Mouse (Mus musculus) left cerebral cortex, adult 2 months (tissue): ENCODE measurements around the gene Whrn. TPM values are rescaled to one million over a fixed set of nuclear protein-coding genes. Genes with fewer than 3 reads are reported as not detected.
A peak's percentile ranks its signal among the peaks of the same experiment; 100 is the strongest.

ENCODE experiments used
- DNase-seq, 2 experiments: peaks; one replicate each; pipeline ENCODE4 v3.0.0; 2021 to 2022; ENCODE audit warnings: low spot score in 2 of 2, mixed read lengths in 1 of 2; ENCODE audit errors: extremely low spot score in 1 of 2
- H3K27ac ChIP-seq: fragments of 200-600 bp; 2 replicates; pipeline ENCODE4 v1.8.1; 2022
- H3K4me3 ChIP-seq: fragments of 200-600 bp; 2 replicates; pipeline ENCODE4 v1.8.1; 2022
- CTCF ChIP-seq: fragments of 200-600 bp; IDR thresholded peaks from 2 replicates; pipeline ENCODE4 v1.8.1; 2022; ENCODE audit warnings: antibody characterized with exemption, mild to moderate bottlenecking, moderate library complexity
- intact Hi-C: fragments of 180-260 bp; cut with DNase I; formaldehyde crosslinking; loops from one replicate; pipeline ENCODE4 v1.15.1; 2025
- total RNA-seq, 2 experiments: library from RNA; stranded (reverse); gene quantifications; 2 replicates each; pipeline ENCODE4 v1.2.3; 2021

Gene Whrn
- total RNA-seq, 2 experiments from 2014 or later: 45.1 to 53.7 TPM

DNA sequence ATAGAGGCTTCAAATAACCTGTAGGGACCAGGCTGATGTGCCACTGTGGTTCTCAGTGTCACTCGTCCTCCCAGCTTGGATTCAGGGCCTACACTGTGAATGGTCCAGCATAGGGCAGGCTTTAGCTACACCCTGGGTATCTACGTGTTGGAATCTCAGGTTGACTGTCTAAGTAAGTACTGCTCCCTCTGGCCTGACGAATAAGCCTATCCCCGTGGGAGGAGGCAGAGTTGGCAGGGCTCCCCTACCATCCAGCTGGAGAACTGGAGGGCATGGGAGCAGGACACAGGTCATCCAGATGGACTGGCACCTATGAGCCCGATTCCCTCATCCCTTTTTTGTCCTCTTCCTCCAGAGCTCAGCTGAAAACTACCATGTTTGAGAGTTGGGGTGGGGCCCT is 57.8 kb downstream of the Whrn start:
- no peak for DNase-seq
- intact Hi-C loops: no loop called here
- Histone ChIP-seq H3K4me3 (no peak overlapping the region), H3K27ac (no peak overlapping the region)
- TF ChIP-seq CTCF: no peak

DNA sequence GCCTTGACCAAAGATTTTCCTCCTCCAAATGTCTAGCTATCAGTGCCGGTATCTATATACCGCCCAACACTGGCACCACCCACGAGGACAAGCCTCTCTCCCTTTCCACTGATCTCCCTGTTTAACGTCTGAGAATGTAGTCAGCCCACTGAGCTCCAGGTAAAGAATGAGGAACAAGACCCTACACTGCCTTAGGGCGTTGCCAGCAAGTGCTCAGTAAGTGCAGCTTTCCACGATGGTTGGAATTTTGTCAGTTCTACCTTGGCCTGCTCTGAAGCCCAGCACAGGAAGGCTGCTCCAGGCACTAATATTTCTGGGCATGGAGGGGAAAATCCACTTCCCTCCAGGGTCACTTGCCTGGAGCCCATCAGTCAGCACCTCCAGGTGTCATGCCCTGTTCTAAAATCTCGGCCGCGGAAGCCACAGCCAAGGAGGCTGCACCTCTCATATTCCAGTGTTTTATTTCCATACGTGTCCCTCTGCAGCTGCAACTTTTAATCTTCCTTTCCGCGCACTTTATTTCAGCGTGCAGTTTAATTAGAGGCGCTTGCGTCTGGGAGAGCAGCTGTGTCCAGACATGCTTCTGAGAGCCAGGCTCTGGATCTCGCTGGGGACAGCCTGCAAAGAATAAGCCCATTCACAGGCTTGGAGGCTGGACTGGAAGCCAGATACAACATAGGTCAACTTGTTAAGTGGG is 58.5 kb downstream of the Whrn start:
- no peak for DNase-seq
- Histone ChIP-seq H3K27ac (no peak overlapping the region), H3K4me3 (no peak overlapping the region)
- intact Hi-C loops: no loop called here
- TF ChIP-seq CTCF: no peak

DNA sequence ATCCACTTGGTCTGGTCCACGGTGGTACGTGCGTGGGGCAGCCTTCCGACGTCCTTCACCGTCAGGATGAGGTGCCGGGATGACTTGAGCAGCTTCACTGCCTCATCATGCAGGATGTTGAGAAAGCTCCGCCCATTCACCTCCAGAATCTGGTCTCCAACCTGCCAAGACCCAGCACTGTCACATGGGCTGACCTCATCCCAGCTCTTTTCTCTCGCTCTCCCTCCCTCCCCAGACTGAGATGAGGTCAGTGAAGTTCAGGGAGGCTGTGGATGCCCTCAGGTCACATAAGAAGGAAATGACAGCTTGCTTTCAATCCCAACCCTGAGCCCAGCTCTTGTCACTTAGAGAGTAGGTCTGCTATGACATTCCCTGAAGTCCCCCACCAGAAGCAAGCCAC is 60.4 kb downstream of the Whrn start:
- DNase-seq: no peak
- Histone ChIP-seq H3K4me3 (no peak overlapping the region), H3K27ac (no peak overlapping the region)
- TF ChIP-seq CTCF: no peak
- intact Hi-C loops: no loop called here

DNA sequence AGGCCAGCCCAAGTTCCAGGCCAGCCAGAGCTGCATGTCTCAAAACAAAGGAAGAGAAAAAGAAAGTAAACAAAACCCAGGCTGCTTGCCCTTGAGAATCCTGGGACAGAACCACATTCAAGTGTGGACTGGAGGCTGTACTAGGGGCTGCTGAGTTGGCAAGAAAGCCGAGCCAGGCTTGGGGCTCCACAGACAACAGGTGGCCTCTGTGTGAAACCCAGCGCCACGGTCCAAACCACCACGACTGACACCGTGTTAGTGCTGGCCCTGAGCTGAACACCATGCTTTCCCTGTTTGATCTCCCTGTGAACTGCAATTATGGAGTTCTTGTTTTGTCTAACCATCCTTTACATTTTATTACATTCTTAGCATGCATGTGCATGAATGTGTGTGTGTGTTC is 64.7 kb downstream of the Whrn start:
- no peak for DNase-seq
- Histone ChIP-seq H3K4me3 (no peak overlapping the region), H3K27ac (no peak overlapping the region)
- intact Hi-C loops: no loop called here
- TF ChIP-seq CTCF: no peak

DNA sequence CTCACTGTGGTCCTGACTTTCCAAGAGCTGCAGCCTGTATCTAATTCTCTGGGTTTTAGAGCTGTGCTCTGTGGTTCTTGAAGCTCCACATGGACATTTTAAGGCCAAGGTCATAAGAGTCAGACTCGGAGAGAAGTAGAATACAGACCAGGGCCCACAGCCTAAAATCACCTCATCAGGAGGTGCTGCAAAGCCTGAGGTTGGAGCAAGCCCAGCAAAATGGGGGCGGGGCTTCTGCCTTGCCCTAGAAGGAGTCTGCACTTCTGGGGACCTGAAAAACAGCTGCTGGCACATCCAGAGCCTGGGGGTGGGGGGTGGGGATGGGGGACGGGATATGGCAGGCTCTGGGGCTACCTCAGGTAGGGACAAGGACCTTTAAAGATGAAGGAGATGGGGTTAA is 65.4 kb downstream of the Whrn start:
- Histone ChIP-seq H3K27ac (no peak overlapping the region), H3K4me3 (no peak overlapping the region)
- DNase-seq: no peak
- no peak for TF ChIP-seq CTCF
- intact Hi-C loops: no loop called here

DNA sequence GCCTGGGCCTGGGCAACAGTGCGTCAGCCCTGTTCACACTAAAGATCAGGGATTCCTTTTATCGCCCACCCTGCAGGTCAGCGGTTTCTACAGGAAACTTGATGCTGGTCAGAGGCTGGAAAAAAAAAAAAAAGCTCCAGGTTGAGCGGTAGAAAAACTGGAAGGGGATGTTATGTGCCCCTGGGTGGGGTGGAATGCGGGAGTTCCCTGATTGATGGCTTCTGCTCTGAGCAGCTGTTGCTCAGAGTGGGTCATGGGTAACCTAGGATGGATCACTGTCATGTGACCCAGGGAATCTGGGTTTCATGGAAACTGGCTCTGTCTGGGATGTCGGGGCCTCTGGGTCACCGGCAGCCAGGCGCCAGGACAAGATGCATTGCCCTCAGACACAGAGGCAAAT is 69.5 kb downstream of the Whrn start:
- intact Hi-C loops: no loop called here
- H3K27ac ChIP-seq: no peak overlapping the region
- no peak overlapping the region for H3K4me3 ChIP-seq
- TF ChIP-seq CTCF: no peak
- no peak for DNase-seq

DNA sequence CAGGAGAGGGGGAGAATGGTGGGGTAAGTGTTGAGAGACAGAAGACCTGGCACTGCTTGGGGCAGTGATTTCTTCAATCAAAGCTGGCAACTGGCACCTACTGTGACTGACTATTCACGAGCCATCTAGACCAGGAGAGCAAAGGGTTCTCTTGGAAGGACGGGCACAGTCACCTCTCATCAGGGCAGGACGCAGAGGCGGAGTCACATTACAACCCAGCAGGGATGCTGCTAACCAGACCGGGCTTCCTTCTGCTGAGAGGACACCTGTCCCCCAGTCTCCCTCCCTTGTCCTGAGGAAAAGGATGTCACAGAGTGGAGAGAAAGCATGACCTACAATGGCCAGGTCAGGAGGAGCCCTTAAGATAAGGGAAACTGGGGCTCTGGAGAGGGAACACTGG is 72.0 kb downstream of the Whrn start:
- DNase-seq: no peak

DNA sequence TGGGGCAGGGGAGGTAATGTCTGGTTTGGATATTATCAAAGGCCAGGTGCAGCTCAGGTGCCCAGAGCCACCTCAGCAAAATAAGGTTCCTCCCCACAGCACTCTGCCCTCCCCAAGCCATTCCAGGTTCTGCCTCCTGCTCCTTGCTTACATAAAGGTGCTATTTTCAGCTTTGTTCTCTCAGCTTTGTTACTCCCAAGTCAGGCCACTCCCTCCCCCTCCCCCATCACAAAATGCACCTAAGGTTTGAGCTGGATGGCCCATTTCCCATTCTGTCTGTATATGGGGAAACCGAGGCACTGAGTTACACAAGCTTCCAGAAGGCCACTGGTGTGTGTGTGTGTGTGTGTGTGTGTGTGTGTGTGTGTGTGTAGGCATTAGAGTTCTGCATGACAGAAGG is 72.6 kb downstream of the Whrn start:
- intact Hi-C loops: no loop called here
- Histone ChIP-seq H3K27ac (no peak overlapping the region), H3K4me3 (no peak overlapping the region)
- no peak for DNase-seq
- TF ChIP-seq CTCF: no peak

More for the DNA sequence above, 72.0 kb downstream of the Whrn start:
- intact Hi-C loops: no loop called here
- no peak overlapping the region for H3K27ac ChIP-seq
- no peak for TF ChIP-seq CTCF
- no peak overlapping the region for H3K4me3 ChIP-seq

DNA sequence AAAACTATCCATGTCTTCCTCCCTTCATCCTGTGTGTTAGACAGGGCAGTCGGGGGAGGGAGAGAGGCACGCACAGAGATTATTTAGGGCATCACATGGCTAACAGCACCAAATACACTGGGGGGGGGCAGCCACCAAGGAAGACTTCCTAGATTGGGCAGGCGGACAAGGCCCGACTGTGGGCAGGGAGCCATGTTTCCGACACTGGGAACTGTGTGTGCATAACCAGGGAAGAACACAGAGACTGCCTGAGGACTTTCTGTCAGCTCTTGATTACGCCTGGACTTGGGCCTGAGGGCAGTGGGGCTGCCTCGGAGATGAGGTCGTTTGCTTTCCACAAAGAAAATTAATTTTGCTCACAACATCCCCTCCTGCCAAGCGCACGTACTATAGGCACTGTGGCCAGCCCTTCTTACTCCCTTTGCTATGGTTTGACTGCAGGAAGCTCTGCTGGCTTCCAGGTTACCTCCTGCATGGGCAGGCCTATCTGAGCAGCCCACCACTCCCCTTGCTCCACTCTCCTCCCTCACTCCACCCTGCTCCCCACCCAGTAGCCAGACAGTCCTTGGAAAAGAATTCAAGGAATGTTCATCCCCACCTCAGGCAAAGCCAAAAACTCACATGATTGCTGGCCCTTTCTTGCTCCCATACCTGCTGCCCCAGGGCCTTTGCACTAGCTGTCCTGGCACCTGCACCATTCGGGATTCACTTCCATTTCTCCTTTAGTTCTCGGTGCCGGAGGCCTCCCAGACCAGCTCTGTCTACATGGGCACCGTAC is 75.5 kb downstream of the Whrn start:
- Histone ChIP-seq H3K4me3 (no peak overlapping the region), H3K27ac (no peak overlapping the region)
- no peak for TF ChIP-seq CTCF
- no peak for DNase-seq
- intact Hi-C loops: no loop called here

DNA sequence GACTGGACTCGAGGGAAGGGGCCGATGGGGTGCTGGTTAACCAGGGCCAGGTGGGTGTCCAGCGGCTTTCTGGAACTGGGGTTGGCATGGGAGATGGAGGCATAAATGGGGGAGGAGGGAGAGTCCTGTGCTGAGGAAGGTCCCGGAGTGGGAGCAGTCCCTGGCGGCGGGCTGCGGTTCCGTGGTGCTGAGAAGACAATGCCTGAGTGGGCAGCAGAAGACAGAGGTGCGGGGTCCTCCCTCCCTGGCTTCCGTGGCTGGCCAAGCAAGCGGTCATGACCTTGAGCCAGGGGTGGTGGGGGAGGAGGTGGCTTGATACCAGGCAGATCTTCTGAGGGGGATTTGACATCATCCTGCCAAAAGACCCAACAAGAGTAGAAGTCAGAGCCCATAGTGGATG is 77.5 kb downstream of the Whrn start:
- TF ChIP-seq CTCF: no peak
- no peak for DNase-seq
- no peak overlapping the region for H3K4me3 ChIP-seq
- intact Hi-C loops: loop anchor here (5.0 kb wide), 3 partner anchors 79 to 269 kb away; partner anchors contain the start of gene Whrn
- H3K27ac ChIP-seq: no peak overlapping the region

DNA sequence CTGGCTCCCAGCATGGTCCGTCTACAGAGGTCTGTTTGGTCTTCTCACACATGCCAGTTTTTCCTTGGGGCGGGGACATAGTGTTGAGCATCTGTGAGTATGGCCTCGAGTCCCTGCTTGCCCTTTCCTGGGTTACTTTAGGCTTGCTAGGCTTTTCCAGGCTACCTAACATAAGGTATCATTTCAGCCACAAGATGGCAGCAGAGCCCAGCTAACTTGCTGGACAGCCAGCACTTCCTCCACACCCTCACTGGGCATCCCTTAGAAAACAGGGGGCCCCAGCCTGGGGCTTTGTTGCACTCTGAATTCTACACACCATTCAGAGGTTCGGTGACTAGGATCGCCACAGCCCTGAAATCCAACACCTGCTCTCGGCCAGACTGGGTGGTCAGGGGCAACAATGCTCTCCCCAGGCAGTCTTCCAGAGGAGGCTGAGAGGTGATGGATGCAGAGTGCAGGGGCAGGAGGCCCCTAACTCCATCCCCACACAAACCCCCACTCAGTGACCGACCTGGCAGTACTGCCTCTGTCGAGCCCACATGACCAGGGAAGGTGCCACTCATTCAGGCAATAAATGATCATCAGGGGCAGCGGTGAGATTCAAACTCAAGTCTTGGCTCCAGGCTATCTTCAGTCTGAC is 78.4 kb downstream of the Whrn start:
- peak; percentile 91 for TF ChIP-seq CTCF
- peak; percentile 74 to 81 for DNase-seq
- H3K27ac ChIP-seq: no peak overlapping the region
- intact Hi-C loops: loop anchor here (1.0 to 5.0 kb wide), 6 partner anchors 80 to 1075 kb away; partner anchors contain the start of gene Whrn
- H3K4me3 ChIP-seq: no peak overlapping the region

DNA sequence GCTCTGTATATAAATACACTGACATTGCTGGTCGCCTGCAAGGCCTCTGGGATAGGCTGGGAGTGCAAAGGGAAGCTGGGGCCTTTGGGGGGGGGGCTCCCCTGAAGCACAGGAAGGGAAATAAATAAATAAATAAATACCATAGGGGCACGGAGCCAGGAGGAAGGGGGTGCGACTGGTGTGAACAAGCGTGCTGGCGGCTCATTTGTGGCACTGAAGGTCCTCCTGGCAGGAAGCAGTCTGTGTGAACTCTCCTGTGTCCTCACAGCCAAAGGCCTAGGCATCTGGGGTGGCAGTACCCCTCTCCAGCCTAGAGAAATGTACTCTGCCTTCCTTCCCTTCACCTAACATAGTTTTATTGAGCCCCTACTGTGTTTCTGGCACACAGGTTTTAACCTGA is 80.8 kb downstream of the Whrn start:
- Histone ChIP-seq H3K27ac (no peak overlapping the region), H3K4me3 (no peak overlapping the region)
- TF ChIP-seq CTCF: no peak
- no peak for DNase-seq
- intact Hi-C loops: loop anchor here (5.0 kb wide), 3 partner anchors 82 to 272 kb away; partner anchors contain the start of gene Whrn
